Mouse (Mus musculus) testis, adult 10 weeks (tissue): ENCODE data around the gene Slamf6. TPM values are rescaled to one million over a fixed set of nuclear protein-coding genes. Genes with fewer than 3 reads are reported as not detected.

Source experiments
- polyA plus RNA-seq: library from polyadenylated mRNA; stranded (reverse); fragments of 350-450 nt; fragmentation: Illumina TruSeq; extraction: RNeasy Lipid Tissue Mini Kit (QIAGEN cat#74804); gene quantifications from one replicate; pipeline ENCODE4 v1.2.3, GENCODE M21; 2014; ENCODE audit warnings: low read depth, low replicate concordance

Gene Slamf6
- 0.06 TPM for polyA plus RNA-seq

DNA sequence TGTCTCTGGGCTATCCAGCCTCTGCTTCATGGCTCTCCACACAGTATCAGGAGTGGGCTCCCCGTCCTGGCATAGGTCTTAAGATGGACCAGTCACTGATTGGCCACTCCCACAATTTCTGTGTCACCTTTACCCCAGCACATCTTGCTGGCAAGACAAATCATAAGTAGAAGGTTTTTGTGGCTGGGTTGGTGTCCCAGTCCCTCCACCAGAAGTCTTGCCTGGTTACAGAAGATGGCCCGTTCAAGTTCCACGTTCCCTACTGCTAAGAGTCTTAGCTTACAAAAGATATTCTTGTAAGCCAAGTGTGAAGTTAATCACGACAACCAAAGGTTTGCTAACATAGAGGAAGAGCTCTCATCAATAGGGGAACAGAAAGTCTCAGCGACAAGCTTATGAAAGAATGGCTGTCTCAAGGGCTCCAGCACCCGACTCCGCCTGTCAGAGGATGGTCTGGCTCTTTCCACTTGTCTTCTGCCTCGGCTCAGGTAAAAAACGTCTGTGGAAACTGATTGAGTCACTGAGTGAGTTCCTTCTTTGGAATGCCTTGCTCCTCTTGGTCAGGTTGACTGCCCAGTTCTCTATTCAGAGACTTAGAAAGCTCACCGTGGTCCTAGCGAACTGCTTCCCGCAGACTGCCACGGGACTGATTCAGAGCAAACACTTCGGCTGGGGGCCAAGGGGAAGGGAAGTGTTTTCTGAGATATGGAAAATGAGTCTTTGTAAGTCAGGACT, at the start of gene Slamf6:
Gene Slamf6, plus strand, starts transcription at position 211 of the 735 bp plus-strand sequence.

DNA sequence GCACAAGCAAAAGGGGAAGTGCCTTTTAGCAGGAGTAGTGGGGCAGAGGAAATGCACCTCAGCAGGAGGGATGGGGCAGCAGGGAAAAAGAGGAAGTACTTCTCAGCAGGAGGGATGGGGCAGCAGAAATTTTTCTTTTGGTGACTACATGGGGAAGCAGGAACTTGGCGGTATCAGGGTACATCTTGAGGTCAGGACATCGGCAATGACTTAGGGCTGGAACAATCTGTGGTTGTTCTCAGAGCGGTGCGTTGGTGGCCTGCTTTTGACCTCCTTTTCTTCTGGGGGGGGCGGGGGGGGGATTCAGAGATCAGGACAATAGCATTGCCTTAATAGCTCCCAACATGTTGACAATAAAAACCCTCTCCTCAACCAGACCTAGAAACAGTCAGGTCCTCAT, 22.0 kb upstream of the Slamf6 start, which contains the start of gene Gm10521:
Gene Gm10521, plus strand, starts transcription at position 301 of the 400 bp plus-strand sequence.

Other genes starting within 250 kb of the Slamf6 start
- 3.7 TPM for gene Cd48, start 235.5 kb upstream of the Slamf6 start, polyA plus RNA-seq
- gene Slamf1, start 150.4 kb upstream of the Slamf6 start, polyA plus RNA-seq: 1.3 TPM
- 2.4 TPM for gene Cd84, start 77.8 kb upstream of the Slamf6 start, polyA plus RNA-seq
- 0.13 TPM for gene Gm10521, start 21.9 kb upstream of the Slamf6 start, polyA plus RNA-seq
- 0.35 TPM for gene Vangl2, start 110.9 kb downstream of the Slamf6 start, polyA plus RNA-seq
- not detected for gene Nhlh1, start 140.1 kb downstream of the Slamf6 start, polyA plus RNA-seq
- gene Copa, start 165.0 kb downstream of the Slamf6 start, polyA plus RNA-seq: 78.8 TPM
- 17.9 TPM for gene Ncstn, start 165.3 kb downstream of the Slamf6 start, polyA plus RNA-seq
- 19.4 TPM for gene Pex19, start 209.2 kb downstream of the Slamf6 start, polyA plus RNA-seq
- gene Dcaf8, start 230.6 kb downstream of the Slamf6 start, polyA plus RNA-seq: 73.1 TPM